Mouse (Mus musculus) neutrophil, adult 5-6 weeks (primary cell): Measurements from ENCODE around the gene Prr12. TPM values are rescaled to one million over a fixed set of nuclear protein-coding genes. Genes with fewer than 3 reads are reported as not detected.

ENCODE experiments used
- ATAC-seq: fragments of 151-379, 151-347 bp; 2 replicates; pipeline ENCODE4 v1.8.0; 2017; ENCODE audit warnings: mild to moderate bottlenecking, moderate TSS enrichment; ENCODE audit not compliant: insufficient number of reproducible peaks, poor library complexity, low FRiP score, severe bottlenecking; ENCODE audit errors: extremely low read depth
- total RNA-seq: library from RNA; stranded (forward); fragments of 200-1000 nt; gene quantifications from 2 replicates; pipeline ENCODE4 v1.2.3, GENCODE M21; 2017

Gene Prr12
- total RNA-seq, 1 experiment from 2014 or later, result 10.2 TPM

- peak; percentile 88 for ATAC-seq
These were observed 1.3 kb upstream of the Prr12 start for GRCm38 (mm10) chr7:45053931-45054510.

GRCm38 (mm10) chr7:45053117-45053930 lies 643 bp upstream of the Prr12 start:
- ATAC-seq, result peak; percentile 27

- no peak for ATAC-seq
These were observed 360 bp downstream of the Prr12 start for GRCm38 (mm10) chr7:45052181-45052861.

- ATAC-seq, result no peak
These were observed 1.1 kb downstream of the Prr12 start for GRCm38 (mm10) chr7:45051601-45051974.

- no peak for ATAC-seq
These were observed 1.6 kb downstream of the Prr12 start for GRCm38 (mm10) chr7:45050945-45051600.

GRCm38 (mm10) chr7:45048923-45049657 lies 3.6 kb downstream of the Prr12 start:
- no peak for ATAC-seq

GRCm38 (mm10) chr7:45048001-45048890 lies 4.4 kb downstream of the Prr12 start:
- ATAC-seq, result no peak

GRCm38 (mm10) chr7:45047491-45047890 lies 5.2 kb downstream of the Prr12 start:
- ATAC-seq, result no peak

- no peak for ATAC-seq
These were observed 5.8 kb downstream of the Prr12 start for GRCm38 (mm10) chr7:45046853-45047350.

GRCm38 (mm10) chr7:45045741-45046140 lies 6.9 kb downstream of the Prr12 start:
- ATAC-seq, result no peak

GRCm38 (mm10) chr7:45043307-45043706 lies 9.4 kb downstream of the Prr12 start:
- no peak for ATAC-seq

GRCm38 (mm10) chr7:45040851-45041250 lies 11.8 kb downstream of the Prr12 start:
- no peak for ATAC-seq

- ATAC-seq, result no peak
These were observed 14.3 kb downstream of the Prr12 start for GRCm38 (mm10) chr7:45038411-45038810.

- peak; percentile 49 for ATAC-seq
These were observed 14.8 kb downstream of the Prr12 start for GRCm38 (mm10) chr7:45037720-45038361.

- ATAC-seq, result no peak
These were observed 16.0 kb downstream of the Prr12 start for GRCm38 (mm10) chr7:45036702-45037101.

- no peak for ATAC-seq
These were observed 17.1 kb downstream of the Prr12 start for GRCm38 (mm10) chr7:45035631-45036030.

- no peak for ATAC-seq
These were observed 18.8 kb downstream of the Prr12 start for GRCm38 (mm10) chr7:45033722-45034359.
